Mouse (Mus musculus): ENCODE results near the gene Ryk. TPM values are rescaled to one million over a fixed set of nuclear protein-coding genes. Genes with fewer than 3 reads are reported as not detected.

The Ryk gene
- total and polyA plus RNA-seq, 2 experiments from 2014 or later, result 9.5 to 39.2 TPM

- Histone ChIP-seq H3K27me3 (ENCODE audit: insufficient read depth, low read length) (no peaks in the 10 kb centered on the region), H3K27ac (ENCODE audit: low read depth, low read length) (no peak overlapping the region), H3K4me1 (ENCODE audit: insufficient read depth, low read length) (peaks cover 28% of the 10 kb centered on the region), H3K9ac (replicated peaks; ENCODE audit: low read length, poor library complexity, severe bottlenecking) (peak overlapping the region; percentile 88; the same call in 1 of the 2 replicates), H3K36me3 (ENCODE audit: insufficient read depth, low read length) (no peaks in the 10 kb centered on the region), H3K9me3 (ENCODE audit: low read length) (no peaks in the 10 kb centered on the region), H3K4me3 (ENCODE audit: low read depth, low read length) (peak overlapping the region; percentile 93), H3K4me2 (ENCODE audit: low read depth, low read length, poor library complexity, severe bottlenecking) (peak overlapping the region; percentile 83)
- no peak for TF ChIP-seq CTCF (IDR thresholded peaks at IDR 0.05)
- 63% methylated on average over 9 of the region's 9 CpGs for WGBS
- no peak for ATAC-seq (ENCODE audit: low FRiP score)
- no peak for DNase-seq (ENCODE audit: low spot score)
Measured at GRCm38 (mm10) chr9:102836279-102836678, 1.6 kb downstream of the Ryk start.

- 21% methylated on average over 16 of the region's 16 CpGs for whole genome bisulfite sequencing
- peaks cover 34% of the 10 kb centered on the region for H3K4me1 ChIP-seq (ENCODE audit: insufficient read depth, low read length)
Measured at GRCm38 (mm10) chr9:102840792-102841778, 6.4 kb downstream of the Ryk start.

DNA sequence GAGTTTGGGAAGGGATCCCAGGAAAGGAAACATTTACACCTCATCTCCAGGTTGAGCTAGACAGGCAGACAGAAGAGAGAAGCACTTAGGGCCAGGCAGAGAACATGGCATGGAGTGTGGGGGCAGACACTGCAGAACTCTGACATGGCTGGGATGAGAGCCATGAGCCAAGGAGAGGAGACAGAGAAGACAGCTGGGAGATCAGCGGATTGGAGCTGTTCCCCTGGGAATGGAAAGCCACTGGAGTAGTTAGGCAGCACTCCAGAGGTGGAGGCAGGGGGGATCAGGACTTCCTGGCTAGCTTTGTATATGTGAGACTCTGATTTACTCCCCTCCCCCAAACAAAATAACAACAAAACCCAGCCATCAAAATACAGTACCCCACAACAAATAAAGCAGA, 7.1 kb downstream of the Ryk start:
- no peaks in the 10 kb centered on the region for H3K9me3 ChIP-seq (ENCODE audit: low read length)
- 19% methylated on average over 1 of the region's 1 CpGs for WGBS
- H3K27ac ChIP-seq (ENCODE audit: low read depth, low read length), result no peak overlapping the region
- peaks cover 29% of the 10 kb centered on the region for H3K4me1 ChIP-seq (ENCODE audit: insufficient read depth, low read length)
- ATAC-seq (ENCODE audit: low FRiP score) (no peak), DNase-seq (ENCODE audit: low spot score) (peak; percentile 47)
- no peaks in the 10 kb centered on the region for H3K36me3 ChIP-seq (ENCODE audit: insufficient read depth, low read length)
- H3K27me3 ChIP-seq (ENCODE audit: insufficient read depth, low read length), result no peaks in the 10 kb centered on the region
- TF ChIP-seq CTCF (IDR thresholded peaks at IDR 0.05), result no peak
- no peak overlapping the region for H3K4me2 ChIP-seq (ENCODE audit: low read depth, low read length, poor library complexity, severe bottlenecking)
- no peak overlapping the region for H3K9ac ChIP-seq (replicated peaks; ENCODE audit: low read length, poor library complexity, severe bottlenecking)
- H3K4me3 ChIP-seq (ENCODE audit: low read depth, low read length), result no peak overlapping the region

More at GRCm38 (mm10) chr9:102840792-102841778, 6.4 kb downstream of the Ryk start:
- DNase-seq (ENCODE audit: low spot score) (no peak), ATAC-seq (ENCODE audit: low FRiP score) (no peak)
- Histone ChIP-seq H3K27me3 (ENCODE audit: insufficient read depth, low read length) (no peaks in the 10 kb centered on the region), H3K36me3 (ENCODE audit: insufficient read depth, low read length) (no peaks in the 10 kb centered on the region), H3K9ac (replicated peaks; ENCODE audit: low read length, poor library complexity, severe bottlenecking) (no peak overlapping the region), H3K9me3 (ENCODE audit: low read length) (no peaks in the 10 kb centered on the region), H3K27ac (ENCODE audit: low read depth, low read length) (no peak overlapping the region), H3K4me3 (ENCODE audit: low read depth, low read length) (no peak overlapping the region), H3K4me2 (ENCODE audit: low read depth, low read length, poor library complexity, severe bottlenecking) (peak overlapping the region; percentile 24; the same call in 1 of the 2 replicates)
- no peak for TF ChIP-seq CTCF (IDR thresholded peaks at IDR 0.05)

DNA sequence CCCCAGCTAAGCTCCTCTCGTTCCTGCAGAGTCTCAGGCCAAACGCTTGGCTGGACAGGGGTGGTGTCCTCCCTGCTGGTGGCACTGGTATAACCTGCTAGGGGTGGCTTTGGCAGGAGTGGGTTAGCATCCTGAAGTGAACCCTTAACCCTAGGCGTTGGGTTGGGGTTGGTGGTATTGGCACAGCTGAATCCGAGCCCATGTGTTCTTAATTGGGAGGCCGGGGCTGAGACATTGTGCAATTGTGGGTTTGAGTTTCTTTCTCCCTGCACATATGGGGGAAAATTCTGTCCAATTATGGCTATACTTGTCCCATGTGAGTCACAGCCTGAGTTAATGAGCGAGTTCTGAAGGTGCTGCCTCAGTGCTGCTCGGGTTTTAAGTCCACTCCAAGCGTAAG, 7.8 kb downstream of the Ryk start:
- no peak for TF ChIP-seq CTCF (IDR thresholded peaks at IDR 0.05)
- no peaks in the 10 kb centered on the region for H3K36me3 ChIP-seq (ENCODE audit: insufficient read depth, low read length)
- 61% methylated on average over 8 of the region's 8 CpGs for WGBS
- H3K9ac ChIP-seq (replicated peaks; ENCODE audit: low read length, poor library complexity, severe bottlenecking), result no peak overlapping the region
- DNase-seq (ENCODE audit: low spot score) (no peak), ATAC-seq (ENCODE audit: low FRiP score) (no peak)
- H3K4me3 ChIP-seq (ENCODE audit: low read depth, low read length), result no peak overlapping the region
- H3K4me1 ChIP-seq (ENCODE audit: insufficient read depth, low read length), result peaks cover 29% of the 10 kb centered on the region
- no peak overlapping the region for H3K4me2 ChIP-seq (ENCODE audit: low read depth, low read length, poor library complexity, severe bottlenecking)
- H3K27me3 ChIP-seq (ENCODE audit: insufficient read depth, low read length), result no peaks in the 10 kb centered on the region
- H3K27ac ChIP-seq (ENCODE audit: low read depth, low read length), result no peak overlapping the region
- H3K9me3 ChIP-seq (ENCODE audit: low read length), result no peaks in the 10 kb centered on the region

- Histone ChIP-seq H3K36me3 (ENCODE audit: insufficient read depth, low read length) (no peaks in the 10 kb centered on the region), H3K4me1 (ENCODE audit: insufficient read depth, low read length) (peaks cover 38% of the 10 kb centered on the region), H3K9ac (replicated peaks; ENCODE audit: low read length, poor library complexity, severe bottlenecking) (no peak overlapping the region), H3K4me2 (ENCODE audit: low read depth, low read length, poor library complexity, severe bottlenecking) (no peak overlapping the region), H3K27me3 (ENCODE audit: insufficient read depth, low read length) (no peaks in the 10 kb centered on the region), H3K9me3 (ENCODE audit: low read length) (no peaks in the 10 kb centered on the region), H3K27ac (ENCODE audit: low read depth, low read length) (no peak overlapping the region), H3K4me3 (ENCODE audit: low read depth, low read length) (no peak overlapping the region)
- WGBS, result 47% methylated on average over 4 of the region's 4 CpGs
- TF ChIP-seq CTCF (IDR thresholded peaks at IDR 0.05), result no peak
- no peak for DNase-seq (ENCODE audit: low spot score)
- ATAC-seq (ENCODE audit: low FRiP score), result no peak
Measured at GRCm38 (mm10) chr9:102843577-102843976, 8.9 kb downstream of the Ryk start.

- Histone ChIP-seq H3K27me3 (ENCODE audit: insufficient read depth, low read length) (no peaks in the 10 kb centered on the region), H3K4me2 (ENCODE audit: low read depth, low read length, poor library complexity, severe bottlenecking) (no peak overlapping the region), H3K36me3 (ENCODE audit: insufficient read depth, low read length) (no peaks in the 10 kb centered on the region), H3K4me3 (ENCODE audit: low read depth, low read length) (no peak overlapping the region), H3K9me3 (ENCODE audit: low read length) (no peaks in the 10 kb centered on the region), H3K27ac (ENCODE audit: low read depth, low read length) (no peak overlapping the region), H3K9ac (replicated peaks; ENCODE audit: low read length, poor library complexity, severe bottlenecking) (no peak overlapping the region), H3K4me1 (ENCODE audit: insufficient read depth, low read length) (peaks cover 24% of the 10 kb centered on the region)
- no peak for DNase-seq (ENCODE audit: low spot score)
- 70% methylated on average over 6 of the region's 6 CpGs for WGBS
- no peak for TF ChIP-seq CTCF (IDR thresholded peaks at IDR 0.05)
- ATAC-seq (ENCODE audit: low FRiP score), result no peak
Measured at GRCm38 (mm10) chr9:102845851-102846250, 11.1 kb downstream of the Ryk start.
